Mouse (Mus musculus): ENCODE data around the gene Ggcx. TPM values are rescaled to one million over a fixed set of nuclear protein-coding genes. Genes with fewer than 3 reads are reported as not detected.

The Ggcx gene
- total RNA-seq, 2 experiments from 2014 or later: 19.8 to 21.1 TPM

- intact Hi-C loops (cut with DNase I): no loop called here
- DNase-seq (ENCODE audit: extremely low spot score in 1 of 2, low spot score in 2 of 2): no peak
These were observed 65.7 kb downstream of the Ggcx start for GRCm38 (mm10) chr6:72479645-72480421.

- intact Hi-C loops (cut with DNase I): no loop called here
- DNase-seq (ENCODE audit: extremely low spot score in 1 of 2, low spot score in 2 of 2): no peak
These were observed 66.3 kb downstream of the Ggcx start for GRCm38 (mm10) chr6:72480422-72480702.

Other genes with a start within 250 kb of the Ggcx start
- 1 to 10 TPM; 1.1 to 1.7 TPM for gene Atoh8, start 178.7 kb upstream of the Ggcx start, total RNA-seq (2021)
- gene Sftpb, start 109.7 kb upstream of the Ggcx start, total RNA-seq (2021): not detected
- gene Usp39, start 69.1 kb upstream of the Ggcx start, total RNA-seq (2021): 10 to 100 TPM; 31.8 to 33.6 TPM
- 10 to 100 TPM; 12.3 to 13.1 TPM for gene 0610030E20Rik, start 67.0 kb upstream of the Ggcx start, total RNA-seq (2021)
- 10 to 100 TPM; 16.6 to 19.0 TPM for gene Tmem150a, start 58.9 kb upstream of the Ggcx start, total RNA-seq (2021)
- gene Rnf181, start 47.4 kb upstream of the Ggcx start, total RNA-seq (2021): 10 to 100 TPM; 66.0 to 68.3 TPM
- 1 to 10 TPM; 3.4 to 4.5 TPM for gene Vamp5, start 33.8 kb upstream of the Ggcx start, total RNA-seq (2021)
- 1 to 10 TPM; 8.1 to 9.4 TPM for gene Vamp8, start 23.6 kb upstream of the Ggcx start, total RNA-seq (2021)
- gene Mat2a, start 25.2 kb downstream of the Ggcx start, total RNA-seq (2021): 100 to 1,000 TPM; 158 to 195 TPM
- gene Sh2d6, start 107.4 kb downstream of the Ggcx start, total RNA-seq (2021): 1 to 10 TPM; 1.1 to 1.2 TPM
- 1 to 10 TPM; 2.8 to 4.0 TPM for gene Capg, start 130.1 kb downstream of the Ggcx start, total RNA-seq (2021)
- 10 to 100 TPM; 13.0 to 14.4 TPM for gene Elmod3, start 184.1 kb downstream of the Ggcx start, total RNA-seq (2021)
- gene Retsat, start 184.2 kb downstream of the Ggcx start, total RNA-seq (2021): 10 to 100 TPM; 25.9 to 30.8 TPM
- 10 to 100 TPM; 48.4 to 50.9 TPM for gene Tgoln1, start 202.7 kb downstream of the Ggcx start, total RNA-seq (2021)

Data from left cerebral cortex, postnatal 10 days (tissue).